Mouse (Mus musculus) megakaryocyte, embryonic 14.5 days (primary cell): Measurements from ENCODE around the gene 1700013G24Rik.

Source experiments
- FLI1 ChIP-seq: IDR thresholded peaks from 2 replicates; pipeline ENCODE4 v1.6.1; 2012; ENCODE audit warnings: low read length, inconsistent platforms, mixed read lengths
- GATA1 ChIP-seq: IDR thresholded peaks from 3 replicates; pipeline ENCODE4 v1.6.1; 2012; ENCODE audit warnings: mixed read lengths, low read length, inconsistent platforms, borderline replicate concordance

DNA sequence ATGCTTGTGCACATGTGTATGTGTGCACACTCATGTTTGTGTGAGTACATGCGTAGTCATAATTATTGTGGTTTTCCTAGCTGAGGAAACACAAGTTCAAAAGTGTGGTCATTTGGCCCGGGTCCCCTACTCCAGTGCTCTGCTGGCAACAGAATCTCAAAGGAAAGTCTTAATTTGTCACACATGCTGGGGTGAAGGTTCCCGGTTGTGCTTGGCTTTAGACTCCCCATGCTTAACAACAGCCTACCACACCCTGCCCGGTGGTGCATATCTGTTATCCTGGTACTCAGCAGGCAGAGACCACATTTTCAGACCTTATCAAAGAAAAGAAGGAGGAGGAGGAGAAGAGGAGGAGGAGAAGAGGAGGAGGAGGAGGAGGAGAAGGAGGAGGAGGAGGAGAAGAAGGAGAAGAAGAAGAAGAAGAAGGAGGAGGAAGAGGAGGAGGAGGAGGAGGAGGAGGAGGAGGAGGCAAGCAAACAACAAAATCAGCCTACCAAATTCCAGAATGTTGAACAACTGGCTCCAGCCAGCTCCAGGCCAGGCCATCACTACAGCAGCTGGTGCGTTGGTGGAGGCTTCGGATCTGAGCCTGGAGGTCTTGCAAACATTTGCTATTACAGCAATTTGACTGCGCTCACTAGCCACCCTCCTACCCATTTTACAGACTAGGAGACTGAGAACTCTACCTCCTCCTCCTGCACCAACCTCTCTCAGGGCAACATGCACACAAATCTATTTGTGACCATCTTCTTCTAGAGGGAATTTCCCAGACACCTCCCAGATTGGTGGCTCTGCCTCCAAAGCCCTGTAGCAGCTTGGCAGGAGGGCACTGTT lies 5.5 kb upstream of the 1700013G24Rik start:
- no peak for TF ChIP-seq GATA1
- TF ChIP-seq FLI1: no peak
